Mouse (Mus musculus) skeletal muscle tissue, adult 2 months (tissue): ENCODE results near the gene Faap20.
"Not testable (repeated sequence)": the region's sequence is repeated elsewhere in the genome, so short reads cannot be mapped to it uniquely, and the experiment has no call there.

Source experiments
- DNase-seq: peaks from one replicate; pipeline ENCODE4 v3.0.0-alpha.2; 2012; ENCODE audit warnings: low read depth, low spot score

Gene Faap20

DNA sequence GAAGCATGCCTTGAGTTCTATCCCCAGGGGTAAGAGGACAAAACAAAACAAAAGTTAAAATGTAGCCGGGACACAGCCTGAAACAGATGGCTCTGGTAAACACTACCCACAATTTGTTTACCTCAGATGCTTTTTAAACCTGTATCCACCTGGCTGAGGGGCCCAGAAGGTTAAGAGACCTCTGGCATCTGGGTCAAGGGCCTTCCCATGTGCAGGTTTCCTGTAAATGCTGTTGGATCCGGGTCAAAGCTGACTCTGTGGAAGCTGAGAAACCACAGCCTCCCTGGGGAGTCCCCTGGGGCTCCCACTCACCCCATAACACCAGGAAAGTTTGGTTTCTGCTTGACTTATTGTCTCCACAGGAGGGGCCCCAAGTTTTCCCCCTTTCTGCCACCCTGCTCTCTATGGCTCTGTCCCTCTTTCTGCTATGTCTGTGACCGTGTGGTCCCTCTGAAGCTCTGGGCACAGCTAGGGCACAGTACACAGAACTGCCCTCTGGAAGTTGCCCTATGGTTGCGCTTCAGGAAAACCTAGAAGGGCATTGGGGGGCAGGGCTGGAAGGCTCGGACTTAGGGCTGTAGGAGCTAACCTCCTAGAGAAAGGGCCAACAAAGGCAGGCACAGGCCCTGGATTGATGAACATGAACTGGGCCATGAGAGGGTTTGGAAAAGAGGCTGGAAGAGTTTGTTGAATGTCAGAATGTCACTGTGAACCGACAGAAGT lies 3.7 kb upstream of the Faap20 start:
- no peak for DNase-seq

DNA sequence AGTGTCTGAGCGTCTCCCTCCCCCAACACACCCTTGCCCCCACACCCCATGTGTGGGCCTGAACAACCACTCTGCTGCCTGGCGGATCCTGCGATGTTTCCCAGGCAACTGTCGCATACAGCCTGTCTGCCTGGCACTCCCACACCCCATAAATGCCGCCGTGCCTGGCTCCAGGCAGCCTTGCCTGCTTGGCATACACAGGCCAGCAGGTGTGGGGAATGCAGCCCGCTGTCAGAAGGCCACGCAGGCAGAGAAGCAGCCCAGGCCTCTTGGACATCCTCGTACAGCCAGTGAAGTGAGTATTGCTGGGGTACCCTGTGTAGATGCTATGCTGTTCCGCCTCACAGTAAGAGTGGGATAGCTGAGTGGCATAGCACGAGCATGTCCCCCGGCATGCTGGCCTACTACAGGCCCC lies 2.9 kb upstream of the Faap20 start:
- DNase-seq = peak; percentile 64

- not testable (repeated sequence) for DNase-seq
Observed at GRCm38 (mm10) chr4:155248054-155248453, 1.5 kb upstream of the Faap20 start.

- DNase-seq = peak; percentile 90
Observed at GRCm38 (mm10) chr4:155249257-155249647, 350 bp upstream of the Faap20 start.

DNA sequence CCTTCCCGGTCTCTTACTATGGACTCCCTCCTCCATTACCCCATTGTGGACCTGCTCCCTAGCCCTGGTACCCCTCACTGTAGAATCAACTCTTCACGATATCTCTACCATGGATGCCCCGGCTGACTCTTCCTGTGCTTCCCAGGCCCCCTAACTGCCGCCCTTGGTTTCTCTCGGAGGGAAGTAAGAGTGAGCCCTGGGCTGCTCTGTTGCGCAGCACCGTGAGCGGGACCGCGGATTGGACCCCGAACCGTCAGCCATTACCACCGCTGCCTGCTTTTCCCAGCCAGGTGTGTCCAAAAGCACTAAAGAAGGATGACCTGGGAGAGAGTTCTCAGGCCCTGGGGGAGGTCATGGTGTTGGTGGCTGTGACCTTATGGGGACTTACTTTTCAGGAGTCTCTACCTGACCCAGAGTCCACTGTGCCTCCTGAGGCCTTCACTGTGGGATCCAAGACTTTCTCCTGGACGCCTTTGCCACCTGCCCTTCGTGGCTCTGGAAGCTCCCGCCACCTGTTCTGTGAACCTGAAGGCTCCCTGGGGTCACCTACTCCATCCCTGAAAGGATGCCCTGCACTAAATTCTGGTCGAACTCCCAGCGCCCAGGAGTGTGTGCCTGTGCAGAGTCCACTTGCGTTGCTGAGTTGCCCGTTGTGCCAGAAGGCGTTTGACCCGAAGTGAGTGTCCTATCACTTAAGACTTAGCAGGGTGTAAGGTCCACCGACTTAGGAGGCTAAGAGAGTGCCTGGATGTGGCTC lies 937 bp downstream of the Faap20 start:
- no peak for DNase-seq

- no peak for DNase-seq
Observed at GRCm38 (mm10) chr4:155251147-155251546, 1.5 kb downstream of the Faap20 start.

DNA sequence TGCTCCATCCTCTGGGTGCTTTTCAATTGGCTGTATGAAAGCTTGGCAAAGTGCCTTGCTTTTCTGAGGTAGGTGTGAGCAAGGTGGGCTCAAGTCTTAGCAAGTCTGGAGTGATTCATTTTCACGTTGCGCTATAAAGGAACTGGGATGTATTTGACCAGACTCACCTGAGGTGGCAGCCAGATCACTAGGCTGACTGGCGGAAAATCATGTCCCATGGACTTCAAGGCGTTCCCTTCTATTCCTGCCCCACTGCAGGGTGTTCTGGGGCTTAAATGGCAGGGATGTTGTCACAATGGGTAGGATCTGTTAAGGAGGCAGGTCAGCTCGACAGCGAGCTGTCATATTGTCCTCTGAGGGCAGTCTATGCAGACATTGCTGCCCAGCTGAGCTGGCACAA lies 2.7 kb downstream of the Faap20 start:
- DNase-seq = no peak

- DNase-seq = no peak
Observed at GRCm38 (mm10) chr4:155264521-155265321, 15.1 kb downstream of the Faap20 start.

DNA sequence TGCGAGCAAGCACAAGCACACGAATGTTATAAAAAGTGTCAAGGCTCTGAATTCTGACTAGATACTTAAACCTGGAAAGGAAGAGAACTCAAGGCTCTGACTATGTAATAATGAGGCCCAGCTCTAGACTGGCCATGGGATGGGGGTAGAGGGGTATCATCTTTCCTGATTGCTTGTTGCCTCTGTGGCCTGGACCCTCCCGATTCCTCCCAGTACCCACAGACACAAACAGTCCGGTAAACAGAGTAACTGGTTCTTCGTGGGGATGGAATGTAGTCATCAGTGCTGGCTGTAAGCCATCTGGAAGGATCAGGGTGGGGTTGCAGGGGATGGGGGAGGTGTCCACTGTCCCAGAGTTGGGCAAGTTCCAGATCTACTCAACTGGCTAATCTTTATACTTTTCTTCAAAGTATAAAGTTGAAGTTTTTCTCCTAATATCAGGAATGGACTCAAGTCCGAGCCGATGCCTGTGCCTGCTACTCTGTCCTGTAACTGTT lies 17.5 kb downstream of the Faap20 start:
- no peak for DNase-seq

DNA sequence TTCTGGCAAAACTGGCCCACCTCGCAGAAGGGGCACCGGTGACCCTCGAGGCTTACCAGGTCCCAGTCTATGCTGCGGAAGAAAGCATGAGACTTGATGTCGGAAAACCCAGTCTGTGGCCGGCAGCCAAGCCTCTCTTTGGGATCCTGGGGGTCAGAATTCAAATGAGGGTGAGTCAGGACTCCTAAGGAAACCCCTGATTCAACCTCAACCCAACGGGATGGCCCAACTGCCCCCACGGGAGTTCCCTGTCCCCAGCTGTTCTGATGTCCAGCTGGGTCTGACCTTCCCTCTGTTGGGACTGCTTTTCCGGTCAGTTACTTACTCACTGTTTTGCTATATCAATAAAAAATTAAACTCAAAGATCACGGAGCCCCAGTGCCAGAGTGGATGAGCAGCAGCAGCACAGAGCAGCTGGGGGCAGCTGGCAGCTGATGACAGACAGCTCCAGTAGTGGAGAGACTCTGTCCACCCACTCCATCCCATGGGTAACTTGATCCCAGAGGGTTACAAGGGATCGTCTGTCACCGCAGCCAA lies 18.1 kb downstream of the Faap20 start:
- peak; percentile 54 for DNase-seq

GRCm38 (mm10) chr4:155268382-155268781 lies 18.8 kb downstream of the Faap20 start:
- peak; percentile 58 for DNase-seq

- no peak for DNase-seq
Observed at GRCm38 (mm10) chr4:155274451-155274850, 24.8 kb downstream of the Faap20 start.

DNA sequence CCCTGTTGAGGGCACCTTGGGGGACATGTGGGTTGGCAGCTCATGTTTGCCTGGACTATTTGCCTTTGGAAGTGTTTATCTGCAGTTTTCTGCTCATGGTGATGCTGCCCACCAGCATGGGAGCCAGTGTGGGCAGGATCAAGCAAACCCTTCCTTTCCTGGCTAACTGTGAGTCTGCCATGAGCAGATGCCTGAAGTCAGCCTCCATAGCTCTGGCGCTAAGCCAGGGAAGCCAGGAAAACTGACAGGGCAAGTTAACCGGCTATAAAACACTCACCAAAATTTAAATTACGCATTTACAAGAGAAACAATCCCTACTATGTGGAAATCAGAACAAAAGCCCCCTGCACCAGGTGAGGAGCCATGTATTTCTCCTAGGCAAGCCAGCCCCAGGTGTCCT lies 25.2 kb downstream of the Faap20 start:
- no peak for DNase-seq

- no peak for DNase-seq
Observed at GRCm38 (mm10) chr4:155277963-155278362, 28.4 kb downstream of the Faap20 start.

DNA sequence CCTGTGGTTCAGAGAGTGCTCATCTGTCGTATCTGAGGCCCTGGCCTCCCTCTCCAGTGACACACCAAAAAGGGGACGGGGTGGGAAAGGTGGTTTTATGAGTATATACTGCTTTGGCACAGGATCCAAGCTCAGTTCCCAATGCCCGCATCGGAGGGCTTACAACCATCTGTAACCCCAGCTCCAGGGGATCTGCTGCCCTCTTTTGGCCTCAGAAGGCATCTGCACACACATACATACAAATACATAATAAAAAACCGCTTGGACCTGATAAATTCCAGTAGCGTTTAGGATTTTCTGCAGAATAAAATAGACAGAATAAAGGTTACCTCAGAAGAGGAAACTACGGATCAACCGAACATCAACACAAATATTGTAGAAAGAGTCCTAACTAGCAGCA lies 29.5 kb downstream of the Faap20 start:
- no peak for DNase-seq

DNA sequence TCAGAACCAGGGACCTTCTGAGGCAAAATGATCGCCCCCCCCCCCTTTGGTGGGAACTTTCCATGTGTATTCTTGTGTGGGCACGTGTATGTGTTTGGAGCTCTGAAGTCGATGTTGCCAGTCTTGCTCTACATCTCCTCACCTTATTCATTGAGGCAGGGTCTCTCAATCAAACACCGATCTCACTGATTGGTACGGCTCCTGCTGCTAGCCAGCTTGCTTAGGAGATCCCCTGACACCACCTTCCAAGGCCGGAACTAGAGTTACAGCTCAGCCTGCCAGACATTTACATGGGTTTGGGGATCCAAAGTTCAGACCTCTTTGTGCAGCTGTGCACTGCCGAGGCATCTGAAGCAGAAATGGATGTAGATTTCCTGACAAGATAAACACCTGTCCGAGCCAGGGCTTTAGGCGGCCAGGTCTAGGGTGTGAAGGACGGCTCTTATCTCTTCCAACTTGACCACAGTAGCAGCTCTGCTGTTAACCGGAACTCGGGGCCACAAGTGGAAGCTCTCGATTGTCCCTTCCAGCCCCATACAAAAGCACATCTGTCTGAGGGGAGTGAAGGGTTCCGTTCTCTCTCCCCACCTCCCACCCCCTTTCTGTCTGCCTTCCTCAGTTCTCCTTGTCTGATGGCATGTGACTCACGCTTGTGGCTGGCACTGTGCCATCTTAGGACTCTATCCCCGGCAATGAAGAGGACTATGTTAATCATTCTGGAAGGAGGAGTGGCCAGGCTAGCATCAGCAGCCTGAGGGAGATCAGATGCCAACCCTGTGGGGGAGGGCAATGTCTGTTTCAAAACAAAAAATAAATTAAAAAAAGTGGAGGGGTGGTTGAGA lies 30.5 kb downstream of the Faap20 start:
- DNase-seq = no peak

GRCm38 (mm10) chr4:155280768-155281121 lies 31.1 kb downstream of the Faap20 start:
- DNase-seq = no peak

GRCm38 (mm10) chr4:155281227-155281626 lies 31.6 kb downstream of the Faap20 start:
- DNase-seq = no peak

DNA sequence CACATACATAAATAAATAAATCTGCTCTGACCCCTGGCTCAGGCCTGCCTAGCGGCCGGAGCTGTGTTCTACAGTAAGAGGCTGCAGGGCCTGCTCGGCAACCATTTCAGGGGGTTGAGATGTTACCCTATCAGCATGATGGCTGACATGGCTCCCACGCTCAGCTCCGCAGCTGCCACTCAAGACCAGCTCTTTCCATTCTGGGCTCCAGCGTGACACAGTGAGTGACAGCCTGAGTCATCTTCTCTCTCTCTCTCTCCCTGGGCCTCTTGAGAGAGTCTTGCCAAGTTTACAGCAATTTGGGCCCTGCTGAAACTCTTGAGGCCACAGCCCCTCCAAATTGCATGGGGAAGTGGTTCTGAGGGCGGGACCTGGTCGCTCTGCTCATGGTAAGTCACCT lies 32.0 kb downstream of the Faap20 start:
- no peak for DNase-seq

- DNase-seq = no peak
Observed at GRCm38 (mm10) chr4:155282231-155282630, 32.6 kb downstream of the Faap20 start.

DNA sequence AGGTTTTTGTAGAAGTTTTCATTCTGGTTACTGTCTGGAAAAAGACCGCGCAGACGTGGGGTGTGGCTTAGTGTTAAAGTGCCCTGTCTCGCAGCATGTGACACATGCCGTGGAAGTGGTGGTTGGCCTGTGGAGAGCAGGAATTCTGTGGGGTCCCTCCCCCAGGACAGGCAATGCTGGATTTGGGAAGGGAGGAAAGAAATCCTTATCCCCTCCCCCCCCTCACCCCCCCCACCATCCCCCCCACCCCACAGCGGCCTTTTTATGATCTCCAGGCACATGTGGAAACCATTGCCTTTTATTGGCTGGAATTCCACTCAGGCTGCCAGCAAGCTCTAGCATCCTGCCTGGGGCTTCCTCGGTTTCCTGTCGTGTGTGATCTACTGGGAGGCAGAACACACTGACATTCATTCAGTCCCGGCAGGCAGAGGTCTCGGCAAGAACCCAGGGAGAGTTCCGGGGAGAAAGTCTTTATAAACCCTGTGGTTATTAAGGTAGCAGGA lies 33.5 kb downstream of the Faap20 start:
- peak; percentile 34 for DNase-seq
